Mouse (Mus musculus) cerebellum, adult 2 months (tissue): ENCODE results near the gene Ift122. TPM values are rescaled to one million over a fixed set of nuclear protein-coding genes. Genes with fewer than 3 reads are reported as not detected.

Source experiments
- DNase-seq, 2 experiments: peaks; one replicate each; pipeline ENCODE4 v3.0.0; 2021
- H3K27ac ChIP-seq: fragments of 200-500 bp; 2 replicates; pipeline ENCODE4 v1.5.1; 2012; ENCODE audit warnings: low read length, control low read depth, inconsistent platforms; ENCODE audit not compliant: insufficient read depth
- H3K27me3 ChIP-seq: fragments of 200-500 bp; 2 replicates; pipeline ENCODE4 v1.6.1; 2012; ENCODE audit warnings: inconsistent platforms, mild to moderate bottlenecking, low read length, moderate library complexity; ENCODE audit not compliant: control insufficient read depth, insufficient read depth
- H3K4me1 ChIP-seq: fragments of 200-500 bp; 2 replicates; pipeline ENCODE4 v1.6.1; 2011; ENCODE audit warnings: low read length; ENCODE audit not compliant: control insufficient read depth, insufficient read depth
- H3K4me3 ChIP-seq: fragments of 200-500 bp; replicated peaks from 2 replicates; pipeline ENCODE3; 2011; ENCODE audit warnings: mild to moderate bottlenecking, low read depth, low read length, control low read depth; ENCODE audit not compliant: insufficient read depth
- CTCF ChIP-seq: fragments of 200-500 bp; IDR thresholded peaks from 2 replicates; pipeline ENCODE4 v1.5.1; 2011; ENCODE audit warnings: low read depth, mild to moderate bottlenecking, control low read depth, low read length, moderate library complexity, borderline replicate concordance; ENCODE audit not compliant: insufficient read depth
- POLR2A ChIP-seq: fragments of 200-500 bp; IDR thresholded peaks from 2 replicates; pipeline ENCODE4 v1.6.1; 2011; ENCODE audit warnings: low read length, control low read depth, borderline replicate concordance; ENCODE audit not compliant: insufficient read depth
- WGBS: fragments of 180-500 bp; shearing (Covaris S2); methylation state at CpG from one replicate; pipeline ENCODE4 v1.1.7; 2018; 5-methylcytosine and 5-hydroxymethylcytosine counted together
- polyA plus RNA-seq: library from polyadenylated mRNA; depleted of rRNA; stranded (reverse); fragments of >200 nt; gene quantifications from 2 replicates; pipeline ENCODE4 v1.2.3, GENCODE M21; 2012

Ift122 gene
- polyA plus RNA-seq, 1 experiment = 22.3 TPM

GRCm38 (mm10) chr6:115833861-115834260 lies 19.4 kb upstream of the Ift122 start:
- no peak for TF ChIP-seq POLR2A
- TF ChIP-seq CTCF = no peak
- no peaks in the 10 kb centered on the region for H3K27me3 ChIP-seq
- no peak for DNase-seq
- no peaks in the 10 kb centered on the region; the same call in 1 of the 2 replicates for H3K4me1 ChIP-seq
- H3K27ac ChIP-seq = no peak overlapping the region
- H3K4me3 ChIP-seq = no peak overlapping the region

GRCm38 (mm10) chr6:115838161-115838597 lies 15.1 kb upstream of the Ift122 start, which contains the start of gene Efcab12:
Efcab12 (minus strand) TSS chr6:115838412.
- Histone ChIP-seq H3K4me3 (peak within 1 kb of the TSS; percentile 74), H3K27me3 (no peaks in the 10 kb centered on the region), H3K4me1 (no peaks in the 10 kb centered on the region; the same call in 1 of the 2 replicates), H3K27ac (peak within 1 kb of the TSS; percentile 9; the same call in 1 of the 2 replicates)
- WGBS = under 1% methylated on average over 19 of the region's 19 CpGs
- DNase-seq = peak; percentile 80 to 86
- peak; percentile 54; the same call in 1 of the 2 replicates for TF ChIP-seq POLR2A
- no peak for TF ChIP-seq CTCF

GRCm38 (mm10) chr6:115838745-115839144 lies 14.5 kb upstream of the Ift122 start:
- Histone ChIP-seq H3K27me3 (no peaks in the 10 kb centered on the region), H3K4me1 (no peaks in the 10 kb centered on the region; the same call in 1 of the 2 replicates), H3K27ac (no peak overlapping the region; the same call in 1 of the 2 replicates), H3K4me3 (peak overlapping the region; percentile 74)
- no peak for TF ChIP-seq POLR2A
- TF ChIP-seq CTCF = no peak
- WGBS = 73% methylated on average over 5 of the region's 5 CpGs
- DNase-seq = no peak

- DNase-seq = no peak
- WGBS = 95% methylated on average over 4 of the region's 4 CpGs
These were observed 8.3 kb upstream of the Ift122 start for GRCm38 (mm10) chr6:115845006-115845405.

GRCm38 (mm10) chr6:115846640-115847411 lies 6.4 kb upstream of the Ift122 start:
- Histone ChIP-seq H3K27me3 (no peaks in the 10 kb centered on the region), H3K4me1 (no peaks in the 10 kb centered on the region), H3K4me3 (no peak overlapping the region), H3K27ac (no peak overlapping the region)
- 29% methylated on average over 8 of the region's 8 CpGs for WGBS
- TF ChIP-seq CTCF = peak; percentile 53; the same call in 1 of the 2 replicates
- no peak for TF ChIP-seq POLR2A
- peak; percentile 40 to 53 for DNase-seq

More at GRCm38 (mm10) chr6:115845006-115845405, 8.3 kb upstream of the Ift122 start:
- no peaks in the 10 kb centered on the region for H3K27me3 ChIP-seq
- no peak overlapping the region for H3K27ac ChIP-seq
- no peaks in the 10 kb centered on the region for H3K4me1 ChIP-seq
- TF ChIP-seq CTCF (no peak), POLR2A (no peak)
- no peak overlapping the region for H3K4me3 ChIP-seq

GRCm38 (mm10) chr6:115848598-115849304 lies 4.5 kb upstream of the Ift122 start:
- WGBS = 94% methylated on average over 10 of the region's 10 CpGs
- no peak for DNase-seq
- H3K27me3 ChIP-seq = no peaks in the 10 kb centered on the region
- H3K4me3 ChIP-seq = no peak overlapping the region
- TF ChIP-seq CTCF (no peak), POLR2A (no peak)
- no peak overlapping the region for H3K27ac ChIP-seq
- H3K4me1 ChIP-seq = no peaks in the 10 kb centered on the region

GRCm38 (mm10) chr6:115852446-115853090 lies 702 bp upstream of the Ift122 start:
- Histone ChIP-seq H3K4me3 (peak overlapping the region; percentile 88), H3K27ac (0 out of 2 replicates have a peak overlapping the region, but pooled peaks have one; percentile 19), H3K27me3 (no peaks in the 10 kb centered on the region), H3K4me1 (no peaks in the 10 kb centered on the region)
- TF ChIP-seq CTCF (no peak), POLR2A (no peak)
- DNase-seq = no peak
- 6% methylated on average over 20 of the region's 20 CpGs for WGBS
